Mouse (Mus musculus) induced T-regulatory cell, adult 2 months (primary cell): ENCODE results near the gene Tmprss2.
A peak's percentile ranks its signal among the peaks of the same experiment; 100 is the strongest.
"Not testable (repeated sequence)": the region's sequence is repeated elsewhere in the genome, so short reads cannot be mapped to it uniquely, and the experiment has no call there.

ENCODE experiments used
- DNase-seq: peaks from one replicate; pipeline ENCODE4 v3.0.0-alpha.2; 2012; ENCODE audit warnings: low read depth

Tmprss2 gene

DNA sequence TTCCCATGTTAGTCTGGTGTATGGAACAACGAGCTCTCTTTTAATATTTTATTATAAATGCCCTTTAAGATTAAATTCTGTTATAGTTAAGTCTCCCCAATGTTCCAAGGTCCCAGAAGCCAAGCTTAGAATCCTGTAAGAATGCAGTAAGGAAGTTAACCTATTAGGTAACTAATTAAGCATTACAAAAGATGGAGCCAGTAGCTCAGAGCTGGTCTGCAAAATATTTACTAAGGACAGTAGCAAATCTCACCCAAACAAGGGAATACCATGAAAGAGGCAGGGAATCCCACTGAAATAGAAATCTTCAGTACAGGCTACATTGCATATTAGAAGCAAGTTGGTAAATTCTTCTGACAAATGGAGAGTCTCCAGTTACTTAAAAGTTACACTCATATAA is 28.1 kb downstream of the Tmprss2 start:
- DNase-seq, result not testable (repeated sequence)

DNA sequence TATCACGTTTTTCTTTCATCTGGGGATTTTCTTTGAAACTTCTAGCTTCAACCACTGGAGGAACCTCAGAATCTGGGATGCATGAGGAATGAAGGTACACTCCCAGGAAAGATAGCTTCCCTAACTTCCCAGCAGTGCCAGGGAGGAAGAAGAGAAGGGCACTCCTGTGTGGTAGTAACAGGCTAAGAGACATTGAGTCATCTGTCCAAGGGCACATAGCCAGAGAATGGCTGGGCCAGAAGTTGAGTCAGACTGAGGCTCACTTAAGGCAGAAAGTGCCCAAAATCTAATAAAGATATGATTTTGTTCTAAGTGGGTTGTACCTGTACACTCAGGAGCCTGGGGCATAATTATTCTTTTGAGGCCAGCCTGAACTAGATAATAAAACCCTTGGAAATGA is 41.6 kb downstream of the Tmprss2 start:
- DNase-seq, result no peak

DNA sequence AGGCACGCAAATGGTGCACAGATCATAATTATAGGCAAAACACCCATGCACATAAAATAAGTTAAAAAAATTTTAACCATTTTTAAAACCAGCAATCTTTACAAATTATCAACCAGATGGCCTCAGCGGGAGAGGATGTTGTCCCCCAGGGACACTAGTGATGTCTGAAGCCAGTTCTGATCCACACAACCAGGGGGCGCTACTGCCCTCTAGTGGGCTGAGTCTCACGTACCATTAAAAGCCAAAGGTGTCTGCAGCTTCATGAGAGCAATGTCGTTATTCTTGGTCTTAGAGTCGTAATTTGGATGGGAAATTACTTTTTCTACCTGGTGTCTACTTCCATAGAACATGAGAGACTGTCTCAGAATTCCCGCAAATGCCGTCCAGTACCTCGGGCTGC is 42.3 kb downstream of the Tmprss2 start:
- DNase-seq, result peak; percentile 12

DNA sequence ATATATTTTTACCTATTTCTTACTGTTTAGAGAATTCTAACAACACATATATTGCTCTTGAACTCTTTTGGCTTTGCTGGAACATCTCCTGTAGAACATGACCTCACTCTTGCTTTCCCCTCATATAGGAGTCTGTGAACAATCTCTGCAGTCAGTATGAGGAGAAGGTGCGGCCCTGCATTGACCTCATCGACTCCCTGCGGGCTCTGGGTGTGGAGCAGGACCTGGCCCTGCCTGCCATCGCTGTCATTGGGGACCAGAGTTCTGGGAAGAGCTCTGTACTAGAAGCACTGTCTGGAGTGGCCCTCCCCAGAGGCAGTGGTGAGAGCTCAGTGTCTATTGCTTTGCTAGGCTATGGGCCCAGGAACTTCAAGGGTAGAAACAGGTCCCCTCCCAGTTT is 66.7 kb downstream of the Tmprss2 start:
- DNase-seq, result no peak

DNA sequence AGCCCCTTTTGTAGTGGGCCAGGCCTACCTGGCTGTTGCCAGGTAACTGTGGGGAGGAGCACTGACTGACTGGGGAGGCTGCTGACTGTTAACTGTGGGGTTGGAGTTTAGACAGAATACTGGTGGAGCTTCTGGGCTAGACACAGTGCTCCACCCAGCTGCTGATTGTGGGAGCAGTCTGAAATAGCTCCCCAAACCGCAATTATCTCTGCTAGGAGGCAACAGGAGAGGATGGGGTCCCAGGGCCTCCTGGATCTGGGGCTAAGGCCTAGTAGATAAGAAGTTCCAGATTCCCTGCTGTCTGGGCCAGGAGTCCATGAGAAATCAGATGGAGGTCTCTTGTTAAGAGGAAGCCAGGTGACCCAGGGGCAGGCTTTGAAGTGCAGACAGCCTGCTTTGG is 74.1 kb downstream of the Tmprss2 start:
- DNase-seq, result no peak

DNA sequence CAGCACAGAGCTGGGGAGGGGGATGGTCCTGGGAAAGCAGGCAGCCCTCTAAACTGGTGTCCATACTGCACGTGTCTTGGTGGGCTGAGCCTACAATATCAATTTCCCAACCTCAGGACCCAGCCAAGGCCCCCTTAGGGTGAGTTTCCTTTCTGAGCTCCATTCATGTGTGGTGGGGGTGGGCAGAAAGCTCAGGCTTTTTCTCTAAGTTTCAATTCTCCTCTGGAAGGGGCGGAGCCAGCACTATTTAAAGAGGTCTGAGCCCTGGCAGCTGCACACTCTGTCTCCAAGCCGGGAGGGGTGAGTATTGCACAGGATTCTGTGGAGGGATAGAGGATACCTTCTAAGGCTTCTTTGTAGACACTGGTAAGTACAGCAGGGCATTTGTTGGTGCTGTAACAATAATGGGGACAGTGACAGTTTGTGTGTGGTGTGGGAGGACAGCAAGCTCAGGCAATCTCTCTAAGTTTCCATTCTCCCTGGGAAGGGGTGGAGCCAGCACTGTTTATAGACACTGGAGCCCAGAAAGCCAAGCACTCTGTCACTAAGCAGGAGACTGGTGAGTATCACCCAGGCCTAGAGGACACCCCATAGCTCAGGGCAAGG is 75.1 kb downstream of the Tmprss2 start:
- peak; percentile 73 for DNase-seq

DNA sequence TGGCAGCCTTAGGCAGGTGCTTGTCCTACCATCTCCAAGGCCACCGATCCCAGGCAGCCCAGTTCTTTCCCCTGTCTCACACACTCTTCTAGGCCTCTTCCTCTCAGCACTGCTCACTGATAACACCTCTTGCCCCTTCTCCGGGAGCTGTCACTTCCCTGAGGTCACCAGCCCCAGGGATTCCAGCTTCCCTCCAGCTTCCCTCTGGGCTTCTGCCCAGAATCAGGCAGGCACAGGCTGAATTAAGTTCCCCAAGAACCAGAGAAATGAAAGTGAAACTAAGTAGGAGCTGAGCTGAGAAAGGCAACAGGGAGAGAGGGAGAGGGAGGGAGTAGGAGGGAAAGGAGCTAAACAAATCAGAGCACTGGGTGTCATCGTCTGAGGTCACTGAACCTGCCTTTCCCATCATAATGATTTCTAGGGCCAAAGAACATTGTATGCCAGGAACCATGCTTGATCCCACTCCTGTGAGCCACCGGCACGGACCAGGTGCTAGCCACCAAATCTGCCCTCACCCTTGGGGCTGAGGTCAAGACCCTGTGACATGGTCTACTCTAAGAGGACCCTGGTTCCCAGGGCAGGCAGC is 76.0 kb downstream of the Tmprss2 start:
- DNase-seq, result peak; percentile 72

DNA sequence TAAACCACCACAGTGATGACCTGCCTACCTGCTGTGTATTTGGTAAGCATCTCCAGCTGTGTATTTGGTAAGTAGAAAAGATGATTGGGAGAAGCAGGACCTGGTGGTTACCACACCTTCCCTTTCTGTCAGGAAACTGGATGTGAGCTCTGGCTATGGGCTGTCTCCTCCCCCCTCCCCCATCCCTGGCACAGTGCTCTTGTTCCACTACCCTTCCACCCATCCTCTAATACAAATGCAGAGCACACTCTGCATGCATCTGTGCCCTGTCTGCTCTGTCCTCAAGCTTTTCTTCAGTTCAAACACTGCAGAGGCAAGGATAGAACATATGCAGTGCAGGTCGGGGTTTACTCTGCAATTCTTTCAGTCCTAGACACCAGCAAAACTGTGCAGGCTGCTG is 76.5 kb downstream of the Tmprss2 start:
- no peak for DNase-seq

DNA sequence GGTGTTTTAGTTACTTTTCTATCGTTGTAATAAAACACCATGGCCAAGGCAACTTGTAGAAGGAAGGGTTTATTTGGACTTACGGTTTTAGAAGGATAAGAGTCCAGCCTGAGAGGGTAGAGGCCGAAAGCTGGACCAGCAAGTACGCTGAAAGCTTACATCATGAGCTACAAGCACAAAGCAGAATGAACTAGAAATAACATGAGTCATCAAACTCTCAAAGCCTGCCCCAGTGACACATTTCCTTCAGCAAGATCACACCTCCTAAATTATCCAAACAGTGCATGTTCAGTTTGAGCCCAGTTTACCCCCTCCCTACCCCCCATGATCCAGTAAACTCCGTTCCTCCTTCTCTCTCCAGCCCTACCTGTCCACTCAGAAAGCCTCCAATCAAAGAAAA is 77.2 kb downstream of the Tmprss2 start:
- DNase-seq, result no peak

DNA sequence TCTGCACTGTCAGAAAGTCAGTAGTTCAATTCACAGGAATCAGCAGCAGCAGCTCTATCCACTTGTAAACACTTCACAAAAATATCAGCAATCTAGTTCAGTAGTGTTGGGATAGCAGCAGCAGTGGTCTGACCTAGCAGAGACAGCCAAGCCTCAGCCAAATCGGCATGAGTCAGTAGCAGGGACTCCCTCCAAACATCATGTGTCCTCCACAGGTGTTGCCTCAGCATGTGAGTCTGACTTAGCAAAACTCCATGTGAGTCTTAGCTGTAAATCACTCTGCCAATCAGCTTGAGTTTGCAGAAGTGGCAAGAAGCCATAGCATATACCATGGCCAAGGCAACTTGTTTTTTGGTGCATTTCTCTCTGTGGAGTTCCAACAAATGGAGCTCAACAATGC is 77.9 kb downstream of the Tmprss2 start:
- no peak for DNase-seq

DNA sequence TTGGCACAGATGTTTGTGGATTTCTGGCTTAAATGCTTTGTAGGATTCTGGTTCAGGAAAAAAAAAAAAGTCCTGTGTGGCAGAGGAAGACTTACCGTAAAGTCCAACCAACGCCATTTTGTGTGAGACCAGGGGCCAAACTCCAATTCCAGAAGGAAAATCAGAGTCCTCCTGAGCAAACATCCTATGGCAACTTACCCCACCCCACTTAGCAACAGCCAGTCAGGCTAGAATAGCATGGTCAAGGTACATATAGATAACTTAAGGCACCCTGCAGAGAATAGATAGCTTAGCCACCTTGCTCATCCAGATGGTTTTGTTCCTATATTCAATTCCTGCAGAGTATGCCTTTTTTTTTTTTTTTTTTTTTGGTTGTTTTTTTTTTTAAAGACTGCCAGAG is 81.8 kb downstream of the Tmprss2 start:
- DNase-seq, result no peak

DNA sequence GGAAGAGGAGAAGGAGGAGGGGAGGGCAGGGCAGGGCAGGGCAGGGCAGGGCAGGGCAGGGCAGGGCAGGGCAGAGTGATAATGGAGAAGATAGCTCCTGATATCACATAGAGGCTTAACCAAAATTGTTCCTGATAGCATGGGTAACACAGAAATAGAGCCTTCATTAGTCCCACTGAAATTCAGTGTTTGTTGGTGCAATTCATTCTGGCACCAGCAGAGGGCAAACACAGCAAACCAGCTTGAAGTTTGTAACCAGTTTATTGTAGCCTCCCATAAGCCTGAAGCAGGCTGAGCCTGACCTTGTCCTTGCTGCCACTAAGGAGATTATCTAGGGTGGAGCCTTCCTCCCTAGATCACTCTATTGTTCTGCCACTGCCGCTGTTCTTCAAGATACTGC is 88.0 kb downstream of the Tmprss2 start:
- peak; percentile 74 for DNase-seq

DNA sequence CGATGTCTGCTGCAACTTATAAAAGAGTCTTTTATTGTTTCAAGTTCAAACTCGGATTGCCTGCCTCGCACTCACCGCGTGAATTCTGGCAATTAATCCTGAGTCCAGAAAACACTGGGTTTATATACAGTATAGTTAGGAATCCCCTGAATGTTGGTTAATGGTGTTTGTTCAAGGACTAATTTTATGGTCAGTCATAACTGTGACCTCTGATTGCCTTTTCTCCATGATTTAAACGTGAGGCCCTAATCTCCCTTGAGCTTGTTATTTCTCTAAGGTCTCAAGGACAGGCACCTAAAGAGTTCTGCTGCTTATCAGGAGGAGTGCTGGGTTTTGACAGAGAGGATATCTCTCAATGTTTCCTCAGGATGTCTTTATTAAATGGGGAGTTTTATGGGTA is 89.0 kb downstream of the Tmprss2 start:
- DNase-seq, result no peak

DNA sequence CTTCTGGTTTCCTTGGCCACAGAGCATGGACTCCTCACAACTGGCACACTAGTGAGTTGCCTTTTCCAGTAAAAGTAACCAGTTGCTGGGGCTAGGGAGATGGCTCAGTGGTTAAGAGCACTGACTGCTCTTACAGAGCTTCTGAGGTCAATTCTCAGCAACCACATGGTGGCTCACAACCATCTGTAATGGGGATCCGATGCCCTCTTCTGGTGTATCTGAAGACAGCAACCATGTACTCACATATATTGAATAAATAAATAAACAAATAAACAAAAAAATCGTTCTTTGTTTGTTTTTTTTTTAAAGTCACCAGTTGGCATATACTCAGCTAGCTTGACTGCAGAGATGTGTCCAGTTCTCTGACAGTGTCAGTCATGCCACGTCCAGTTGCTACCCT is 94.7 kb downstream of the Tmprss2 start:
- no peak for DNase-seq
